Mouse (Mus musculus): ENCODE measurements around the gene Hsd17b12. TPM values are rescaled to one million over a fixed set of nuclear protein-coding genes. Genes with fewer than 3 reads are reported as not detected.

Gene Hsd17b12
- polyA plus RNA-seq, 1 experiment = 8.0 TPM

- Histone ChIP-seq H3K27ac (ENCODE audit: control insufficient read depth, insufficient read depth, low read depth, low read length) (no peak overlapping the region), H3K27me3 (ENCODE audit: control insufficient read depth, insufficient read depth, low read length) (no peaks in the 10 kb centered on the region), H3K4me1 (ENCODE audit: control insufficient read depth, insufficient read depth, low read length) (no peaks in the 10 kb centered on the region), H3K4me3 (ENCODE audit: control insufficient read depth, low read depth, low read length) (no peak overlapping the region), H3K36me3 (ENCODE audit: control insufficient read depth, insufficient read depth, low read length) (peaks cover 6% of the 10 kb centered on the region)
- TF ChIP-seq POLR2A (IDR thresholded peaks at IDR 0.05; ENCODE audit: control insufficient read depth, low read depth, low read length) = no peak
- TF ChIP-seq CTCF (IDR thresholded peaks at IDR 0.05; ENCODE audit: control insufficient read depth, insufficient read depth, insufficient replicate concordance, low read depth, low read length) = peak; percentile 68; the same call in 1 of the 2 replicates
Observed at GRCm38 (mm10) chr2:94002331-94002730, 155.4 kb downstream of the Hsd17b12 start.

- Histone ChIP-seq H3K4me3 (ENCODE audit: control insufficient read depth, low read depth, low read length) (no peak overlapping the region), H3K4me1 (ENCODE audit: control insufficient read depth, insufficient read depth, low read length) (no peaks in the 10 kb centered on the region), H3K36me3 (ENCODE audit: control insufficient read depth, insufficient read depth, low read length) (peaks cover 6% of the 10 kb centered on the region), H3K27me3 (ENCODE audit: control insufficient read depth, insufficient read depth, low read length) (no peaks in the 10 kb centered on the region), H3K27ac (ENCODE audit: control insufficient read depth, insufficient read depth, low read depth, low read length) (no peak overlapping the region)
- TF ChIP-seq POLR2A (IDR thresholded peaks at IDR 0.05; ENCODE audit: control insufficient read depth, low read depth, low read length) = no peak
- no peak for TF ChIP-seq CTCF (IDR thresholded peaks at IDR 0.05; ENCODE audit: control insufficient read depth, insufficient read depth, insufficient replicate concordance, low read depth, low read length)
Observed at GRCm38 (mm10) chr2:94001918-94002317, 155.8 kb downstream of the Hsd17b12 start.

- Histone ChIP-seq H3K27ac (ENCODE audit: control insufficient read depth, insufficient read depth, low read depth, low read length) (no peak overlapping the region), H3K4me3 (ENCODE audit: control insufficient read depth, low read depth, low read length) (no peak overlapping the region), H3K27me3 (ENCODE audit: control insufficient read depth, insufficient read depth, low read length) (no peaks in the 10 kb centered on the region), H3K36me3 (ENCODE audit: control insufficient read depth, insufficient read depth, low read length) (peaks cover 4% of the 10 kb centered on the region), H3K4me1 (ENCODE audit: control insufficient read depth, insufficient read depth, low read length) (no peaks in the 10 kb centered on the region)
- TF ChIP-seq CTCF (IDR thresholded peaks at IDR 0.05; ENCODE audit: control insufficient read depth, insufficient read depth, insufficient replicate concordance, low read depth, low read length) = no peak
- no peak for TF ChIP-seq POLR2A (IDR thresholded peaks at IDR 0.05; ENCODE audit: control insufficient read depth, low read depth, low read length)
Observed at GRCm38 (mm10) chr2:94001411-94001810, 156.4 kb downstream of the Hsd17b12 start.

GRCm38 (mm10) chr2:93996254-93996653, 161.5 kb downstream of the Hsd17b12 start, which contains the start of gene Gm27027:
TSS of gene Gm27027 (minus strand) at chr2:93996354.
- Histone ChIP-seq H3K4me3 (ENCODE audit: control insufficient read depth, low read depth, low read length) (no peak within 1 kb of the TSS), H3K36me3 (ENCODE audit: control insufficient read depth, insufficient read depth, low read length) (peaks cover 7% of the 10 kb centered on the region), H3K4me1 (ENCODE audit: control insufficient read depth, insufficient read depth, low read length) (no peaks in the 10 kb centered on the region), H3K27me3 (ENCODE audit: control insufficient read depth, insufficient read depth, low read length) (no peaks in the 10 kb centered on the region), H3K27ac (ENCODE audit: control insufficient read depth, insufficient read depth, low read depth, low read length) (no peak within 1 kb of the TSS)
- TF ChIP-seq CTCF (IDR thresholded peaks at IDR 0.05; ENCODE audit: control insufficient read depth, insufficient read depth, insufficient replicate concordance, low read depth, low read length) (no peak), POLR2A (IDR thresholded peaks at IDR 0.05; ENCODE audit: control insufficient read depth, low read depth, low read length) (no peak)

- H3K27ac ChIP-seq (ENCODE audit: control insufficient read depth, insufficient read depth, low read depth, low read length) = no peak overlapping the region
- TF ChIP-seq CTCF (IDR thresholded peaks at IDR 0.05; ENCODE audit: control insufficient read depth, insufficient read depth, insufficient replicate concordance, low read depth, low read length) (no peak), POLR2A (IDR thresholded peaks at IDR 0.05; ENCODE audit: control insufficient read depth, low read depth, low read length) (no peak)
- H3K36me3 ChIP-seq (ENCODE audit: control insufficient read depth, insufficient read depth, low read length) = peaks cover 2% of the 10 kb centered on the region
- H3K4me1 ChIP-seq (ENCODE audit: control insufficient read depth, insufficient read depth, low read length) = no peaks in the 10 kb centered on the region
- no peak overlapping the region for H3K4me3 ChIP-seq (ENCODE audit: control insufficient read depth, low read depth, low read length)
- H3K27me3 ChIP-seq (ENCODE audit: control insufficient read depth, insufficient read depth, low read length) = no peaks in the 10 kb centered on the region
Observed at GRCm38 (mm10) chr2:93992810-93993209, 165.0 kb downstream of the Hsd17b12 start.

DNA sequence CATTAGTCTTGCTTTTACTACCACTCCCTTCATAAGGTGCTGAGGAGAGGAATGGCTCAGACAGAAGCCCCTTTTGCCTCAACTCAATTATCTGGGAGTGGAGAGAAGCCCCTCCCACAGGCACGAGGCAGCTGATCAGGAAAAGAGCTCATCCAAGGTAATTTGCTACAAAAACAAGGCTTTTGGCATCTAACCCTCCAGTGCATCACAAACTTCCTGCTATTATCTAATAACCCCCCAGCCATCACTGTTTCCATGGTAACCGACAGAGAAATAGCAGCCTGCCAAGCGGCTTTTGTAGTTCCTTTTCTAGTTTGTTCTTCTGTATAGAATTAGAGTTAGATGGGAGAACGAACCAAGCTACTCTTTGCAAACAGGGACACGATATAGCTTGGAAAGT, 165.5 kb downstream of the Hsd17b12 start:
- peaks cover 2% of the 10 kb centered on the region for H3K36me3 ChIP-seq (ENCODE audit: control insufficient read depth, insufficient read depth, low read length)
- no peak overlapping the region for H3K27ac ChIP-seq (ENCODE audit: control insufficient read depth, insufficient read depth, low read depth, low read length)
- TF ChIP-seq POLR2A (IDR thresholded peaks at IDR 0.05; ENCODE audit: control insufficient read depth, low read depth, low read length) (no peak), CTCF (IDR thresholded peaks at IDR 0.05; ENCODE audit: control insufficient read depth, insufficient read depth, insufficient replicate concordance, low read depth, low read length) (no peak)
- no peaks in the 10 kb centered on the region for H3K4me1 ChIP-seq (ENCODE audit: control insufficient read depth, insufficient read depth, low read length)
- H3K4me3 ChIP-seq (ENCODE audit: control insufficient read depth, low read depth, low read length) = no peak overlapping the region
- H3K27me3 ChIP-seq (ENCODE audit: control insufficient read depth, insufficient read depth, low read length) = no peaks in the 10 kb centered on the region

DNA sequence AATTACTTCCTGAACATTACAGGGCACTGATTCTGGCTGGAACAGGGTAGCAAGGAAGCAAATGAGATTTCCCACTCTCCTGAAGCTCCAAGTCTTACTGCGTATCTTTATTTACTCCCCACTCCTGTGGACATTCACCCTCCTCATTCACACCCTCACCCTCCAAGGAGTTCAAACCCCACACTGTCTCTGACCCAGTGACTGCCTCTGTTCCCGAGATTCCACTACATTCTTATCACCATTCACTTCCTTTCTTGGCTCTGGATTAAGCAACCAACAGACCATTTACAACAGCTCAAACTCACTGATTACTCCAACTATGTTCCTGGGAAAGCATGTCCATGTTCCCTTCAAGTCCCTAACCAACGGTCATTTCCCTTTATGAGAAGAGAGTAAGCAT, 166.4 kb downstream of the Hsd17b12 start:
- Histone ChIP-seq H3K27ac (ENCODE audit: control insufficient read depth, insufficient read depth, low read depth, low read length) (no peak overlapping the region), H3K36me3 (ENCODE audit: control insufficient read depth, insufficient read depth, low read length) (peaks cover 2% of the 10 kb centered on the region), H3K4me3 (ENCODE audit: control insufficient read depth, low read depth, low read length) (no peak overlapping the region), H3K27me3 (ENCODE audit: control insufficient read depth, insufficient read depth, low read length) (no peaks in the 10 kb centered on the region), H3K4me1 (ENCODE audit: control insufficient read depth, insufficient read depth, low read length) (no peaks in the 10 kb centered on the region)
- TF ChIP-seq POLR2A (IDR thresholded peaks at IDR 0.05; ENCODE audit: control insufficient read depth, low read depth, low read length) (no peak), CTCF (IDR thresholded peaks at IDR 0.05; ENCODE audit: control insufficient read depth, insufficient read depth, insufficient replicate concordance, low read depth, low read length) (no peak)

DNA sequence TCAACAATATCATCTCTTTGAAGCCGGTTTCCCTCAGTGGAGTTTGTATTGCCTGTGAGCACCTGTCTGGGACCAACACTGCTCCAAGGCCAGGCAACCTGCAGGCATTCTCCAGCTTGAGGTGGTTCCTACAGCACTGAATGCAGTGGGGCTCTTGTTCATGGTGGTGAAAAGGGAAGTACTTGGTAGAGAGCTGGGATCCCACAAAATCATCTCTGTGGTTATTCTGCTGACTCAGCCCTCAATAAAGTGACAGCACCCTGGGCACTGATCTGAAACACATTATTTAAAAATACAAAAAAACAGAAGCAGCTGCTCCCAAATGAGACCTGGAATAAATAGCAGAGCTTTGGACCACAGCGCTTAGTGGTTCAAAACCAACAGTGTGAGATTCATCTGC, 169.3 kb downstream of the Hsd17b12 start:
- no peaks in the 10 kb centered on the region for H3K27me3 ChIP-seq (ENCODE audit: control insufficient read depth, insufficient read depth, low read length)
- H3K36me3 ChIP-seq (ENCODE audit: control insufficient read depth, insufficient read depth, low read length) = peaks cover 3% of the 10 kb centered on the region
- H3K27ac ChIP-seq (ENCODE audit: control insufficient read depth, insufficient read depth, low read depth, low read length) = no peak overlapping the region
- TF ChIP-seq POLR2A (IDR thresholded peaks at IDR 0.05; ENCODE audit: control insufficient read depth, low read depth, low read length) (no peak), CTCF (IDR thresholded peaks at IDR 0.05; ENCODE audit: control insufficient read depth, insufficient read depth, insufficient replicate concordance, low read depth, low read length) (no peak)
- H3K4me3 ChIP-seq (ENCODE audit: control insufficient read depth, low read depth, low read length) = no peak overlapping the region
- H3K4me1 ChIP-seq (ENCODE audit: control insufficient read depth, insufficient read depth, low read length) = no peaks in the 10 kb centered on the region; the same call in 1 of the 2 replicates

Other genes starting within 250 kb of the Hsd17b12 start
- gene Gm13889, start 200.8 kb downstream of the Hsd17b12 start, polyA plus RNA-seq (2012; rRNA removed) = 7.6 and 8.3 TPM in 2 replicates
- gene Gm27027, start 161.6 kb downstream of the Hsd17b12 start, polyA plus RNA-seq (2012; rRNA removed) = not detected in 2 replicates
- 164 and 167 TPM in 2 replicates for gene Alkbh3, start 147.2 kb downstream of the Hsd17b12 start, polyA plus RNA-seq (2012; rRNA removed)
- 4.2 and 4.3 TPM in 2 replicates for gene Ttc17, start 248.7 kb upstream of the Hsd17b12 start, polyA plus RNA-seq (2012; rRNA removed)

Data from testis, adult 2 months (tissue).